Mouse (Mus musculus) left cerebral cortex, postnatal 4 days (tissue): ENCODE measurements around the gene Prrt2. TPM values are rescaled to one million over a fixed set of nuclear protein-coding genes. Genes with fewer than 3 reads are reported as not detected.

Source experiments
- DNase-seq: peaks from one replicate; pipeline ENCODE4 v3.0.0-alpha.2; 2022
- intact Hi-C: fragments of 180-260 bp; cut with DNase I; formaldehyde crosslinking; loops from one replicate; pipeline ENCODE4 v1.15.1; 2025
- total RNA-seq, 2 experiments: library from RNA; stranded (reverse); gene quantifications; 2 replicates each; pipeline ENCODE4 v1.2.3; 2021

Gene Prrt2
- total RNA-seq, 2 experiments from 2014 or later = 132 to 136 TPM

GRCm38 (mm10) chr7:127021563-127022527, 834 bp upstream of the Prrt2 start:
- intact Hi-C loops = no loop called here
- DNase-seq = no peak

GRCm38 (mm10) chr7:127020491-127020890, 520 bp downstream of the Prrt2 start:
- intact Hi-C loops = no loop called here
- no peak for DNase-seq

- intact Hi-C loops = no loop called here
- no peak for DNase-seq
Measured at GRCm38 (mm10) chr7:127020031-127020430, 980 bp downstream of the Prrt2 start.

GRCm38 (mm10) chr7:127019306-127019960, 1.6 kb downstream of the Prrt2 start:
- intact Hi-C loops = no loop called here
- DNase-seq = no peak

GRCm38 (mm10) chr7:127018416-127019305, 2.4 kb downstream of the Prrt2 start:
- intact Hi-C loops = no loop called here

GRCm38 (mm10) chr7:127017950-127018345, 3.1 kb downstream of the Prrt2 start:
- intact Hi-C loops = no loop called here
- DNase-seq = no peak

More at GRCm38 (mm10) chr7:127018416-127019305, 2.4 kb downstream of the Prrt2 start:
- DNase-seq = no peak

GRCm38 (mm10) chr7:127016971-127017949, 3.8 kb downstream of the Prrt2 start, which contains the start of gene Pagr1a:
TSS of gene Pagr1a (minus strand) at chr7:127017352.
- intact Hi-C loops = no loop called here
- peak; percentile 99 for DNase-seq

- intact Hi-C loops = no loop called here
- DNase-seq = no peak
Measured at GRCm38 (mm10) chr7:127016486-127016938, 4.5 kb downstream of the Prrt2 start.

- no peak for DNase-seq
- intact Hi-C loops = no loop called here
Measured at GRCm38 (mm10) chr7:127016481-127016485, 4.7 kb downstream of the Prrt2 start, which contains the start of gene Pagr1b. TSS of gene Pagr1b (minus strand) at chr7:127016484.

GRCm38 (mm10) chr7:127016081-127016480, 4.9 kb downstream of the Prrt2 start:
- intact Hi-C loops = no loop called here
- no peak for DNase-seq

- no peak for DNase-seq
- intact Hi-C loops = no loop called here
Measured at GRCm38 (mm10) chr7:127014993-127015392, 6.0 kb downstream of the Prrt2 start.

- intact Hi-C loops = no loop called here
- no peak for DNase-seq
Measured at GRCm38 (mm10) chr7:127014320-127014719, 6.7 kb downstream of the Prrt2 start, which contains the start of gene Mvp. TSS of gene Mvp (minus strand) at chr7:127014621.

- intact Hi-C loops = no loop called here
- DNase-seq = no peak
Measured at GRCm38 (mm10) chr7:127013385-127013784, 7.6 kb downstream of the Prrt2 start.

GRCm38 (mm10) chr7:127012845-127013244, 8.2 kb downstream of the Prrt2 start:
- no peak for DNase-seq
- intact Hi-C loops = no loop called here

- DNase-seq = no peak
Measured at GRCm38 (mm10) chr7:127012374-127012773, 8.6 kb downstream of the Prrt2 start.

GRCm38 (mm10) chr7:127011717-127012116, 9.3 kb downstream of the Prrt2 start:
- intact Hi-C loops = no loop called here
- DNase-seq = no peak

More at GRCm38 (mm10) chr7:127012374-127012773, 8.6 kb downstream of the Prrt2 start:
- intact Hi-C loops = no loop called here

- intact Hi-C loops = no loop called here
- DNase-seq = no peak
Measured at GRCm38 (mm10) chr7:127011051-127011450, 10.0 kb downstream of the Prrt2 start.

GRCm38 (mm10) chr7:127009307-127010085, 11.5 kb downstream of the Prrt2 start:
- intact Hi-C loops = no loop called here
- DNase-seq = no peak
